Mouse (Mus musculus): ENCODE results near the gene Ppm1l. TPM values are rescaled to one million over a fixed set of nuclear protein-coding genes. Genes with fewer than 3 reads are reported as not detected.
"Not testable (repeated sequence)": the region's sequence is repeated elsewhere in the genome, so short reads cannot be mapped to it uniquely, and the experiment has no call there.

Gene Ppm1l
- total RNA-seq, 2 experiments from 2014 or later = 35.7 to 38.6 TPM

- no peak for DNase-seq
These were observed 219.4 kb downstream of the Ppm1l start for GRCm38 (mm10) chr3:69535941-69536647.

- no peak for DNase-seq
These were observed 226.3 kb downstream of the Ppm1l start for GRCm38 (mm10) chr3:69542962-69543361.

- DNase-seq = no peak
These were observed 227.1 kb downstream of the Ppm1l start for GRCm38 (mm10) chr3:69543730-69544129.

GRCm38 (mm10) chr3:69545017-69545416 lies 228.4 kb downstream of the Ppm1l start:
- no peak for DNase-seq

- no peak for DNase-seq
These were observed 232.2 kb downstream of the Ppm1l start for GRCm38 (mm10) chr3:69548704-69549455.

GRCm38 (mm10) chr3:69549602-69550001 lies 232.9 kb downstream of the Ppm1l start:
- DNase-seq = no peak

GRCm38 (mm10) chr3:69555511-69555910 lies 238.8 kb downstream of the Ppm1l start:
- DNase-seq = no peak

GRCm38 (mm10) chr3:69556092-69556778 lies 239.6 kb downstream of the Ppm1l start:
- DNase-seq = no peak

- DNase-seq = no peak
These were observed 242.8 kb downstream of the Ppm1l start for GRCm38 (mm10) chr3:69559316-69559974.

GRCm38 (mm10) chr3:69559975-69560330 lies 243.3 kb downstream of the Ppm1l start:
- no peak for DNase-seq

- DNase-seq = no peak
These were observed 245.0 kb downstream of the Ppm1l start for GRCm38 (mm10) chr3:69561686-69562085.

GRCm38 (mm10) chr3:69563406-69563805 lies 246.7 kb downstream of the Ppm1l start:
- DNase-seq = no peak

GRCm38 (mm10) chr3:69565586-69565985 lies 248.9 kb downstream of the Ppm1l start:
- DNase-seq = not testable (repeated sequence)

- no peak for DNase-seq
These were observed 255.9 kb downstream of the Ppm1l start for GRCm38 (mm10) chr3:69572561-69572960.

- DNase-seq = no peak
These were observed 258.9 kb downstream of the Ppm1l start for GRCm38 (mm10) chr3:69575577-69575976.

GRCm38 (mm10) chr3:69576715-69577114 lies 260.1 kb downstream of the Ppm1l start:
- DNase-seq = no peak

- DNase-seq = no peak
These were observed 262.1 kb downstream of the Ppm1l start for GRCm38 (mm10) chr3:69578791-69579190.

- DNase-seq = no peak
These were observed 267.1 kb downstream of the Ppm1l start for GRCm38 (mm10) chr3:69583798-69584197.

- DNase-seq = no peak
These were observed 271.6 kb downstream of the Ppm1l start for GRCm38 (mm10) chr3:69588101-69588760.

- DNase-seq = no peak
These were observed 276.8 kb downstream of the Ppm1l start for GRCm38 (mm10) chr3:69593426-69593825.

- DNase-seq = no peak
These were observed 277.4 kb downstream of the Ppm1l start for GRCm38 (mm10) chr3:69594071-69594470.

GRCm38 (mm10) chr3:69596116-69596515 lies 279.5 kb downstream of the Ppm1l start:
- no peak for DNase-seq
